Mouse (Mus musculus) bone marrow, adult 2 months (tissue): Measurements from ENCODE around the gene Aanat. TPM values are rescaled to one million over a fixed set of nuclear protein-coding genes. Genes with fewer than 3 reads are reported as not detected.
"Not testable (repeated sequence)": the region's sequence is repeated elsewhere in the genome, so short reads cannot be mapped to it uniquely, and the experiment has no call there.

Experiments
- H3K27ac ChIP-seq: fragments of 200-500 bp; 2 replicates; pipeline ENCODE4 v1.5.1; 2012; ENCODE audit warnings: low read depth, mild to moderate bottlenecking, control low read depth, inconsistent platforms, low read length; ENCODE audit not compliant: control insufficient read depth, poor library complexity, insufficient read depth
- H3K4me1 ChIP-seq: fragments of 200-500 bp; 2 replicates; pipeline ENCODE4 v1.6.1; 2011; ENCODE audit warnings: low read length; ENCODE audit not compliant: control insufficient read depth, insufficient read depth
- H3K4me3 ChIP-seq: fragments of 200-500 bp; replicated peaks from 2 replicates; pipeline ENCODE3; 2011; ENCODE audit warnings: mild to moderate bottlenecking, low read depth, low read length, control low read depth; ENCODE audit not compliant: control insufficient read depth
- CTCF ChIP-seq: fragments of 200-500 bp; IDR thresholded peaks from 2 replicates; pipeline ENCODE4 v1.5.1; 2011; ENCODE audit warnings: low read length, control low read depth; ENCODE audit not compliant: control insufficient read depth, insufficient read depth
- POLR2A ChIP-seq: fragments of 200-500 bp; IDR thresholded peaks from 2 replicates; pipeline ENCODE4 v1.6.1; 2011; ENCODE audit warnings: low read depth, mild to moderate bottlenecking, control low read depth, low read length, borderline replicate concordance; ENCODE audit not compliant: control insufficient read depth
- WGBS: fragments of 180-500 bp; shearing (Covaris S2); methylation state at CpG from one replicate; pipeline ENCODE4 v1.1.7; 2018; 5-methylcytosine and 5-hydroxymethylcytosine counted together
- polyA plus RNA-seq: library from polyadenylated mRNA; stranded (reverse); fragments of >200 nt; gene quantifications from 2 replicates; pipeline ENCODE4 v1.2.4, GENCODE M21; 2011; ENCODE audit warnings: low replicate concordance; ENCODE audit not compliant: missing spikeins, insufficient read depth, insufficient read length

The Aanat gene
- polyA plus RNA-seq, 1 experiment: not detected

GRCm38 (mm10) chr11:116609965-116610630, 23.9 kb downstream of the Aanat start:
- peaks cover 15% of the 10 kb centered on the region for H3K4me1 ChIP-seq
- H3K4me3 ChIP-seq: no peak overlapping the region
- WGBS: 86% methylated on average over 15 of the region's 15 CpGs
- peak overlapping the region; percentile 8; the same call in 1 of the 2 replicates for H3K27ac ChIP-seq
- TF ChIP-seq CTCF (no peak), POLR2A (no peak)

GRCm38 (mm10) chr11:116611168-116611567, 24.9 kb downstream of the Aanat start:
- peaks cover 17% of the 10 kb centered on the region for H3K4me1 ChIP-seq
- 49% methylated on average over 9 of the region's 9 CpGs for WGBS
- H3K27ac ChIP-seq: peak overlapping the region; percentile 51
- H3K4me3 ChIP-seq: not testable (repeated sequence)

GRCm38 (mm10) chr11:116611883-116612282, 25.7 kb downstream of the Aanat start:
- H3K27ac ChIP-seq: peak overlapping the region; percentile 49

GRCm38 (mm10) chr11:116612554-116612953, 26.3 kb downstream of the Aanat start:
- H3K4me3 ChIP-seq: no peak overlapping the region
- no peak overlapping the region for H3K27ac ChIP-seq
- H3K4me1 ChIP-seq: peaks cover 19% of the 10 kb centered on the region
- no peak for TF ChIP-seq CTCF
- no peak for TF ChIP-seq POLR2A
- 85% methylated on average over 1 of the region's 1 CpGs for WGBS

More at GRCm38 (mm10) chr11:116611883-116612282, 25.7 kb downstream of the Aanat start:
- WGBS: 75% methylated on average over 9 of the region's 9 CpGs
- TF ChIP-seq CTCF (no peak), POLR2A (no peak)
- H3K4me3 ChIP-seq: no peak overlapping the region
- peaks cover 19% of the 10 kb centered on the region for H3K4me1 ChIP-seq

GRCm38 (mm10) chr11:116613234-116613633, 27.0 kb downstream of the Aanat start:
- 86% methylated on average over 6 of the region's 6 CpGs for WGBS
- H3K27ac ChIP-seq: no peak overlapping the region; the same call in 1 of the 2 replicates
- H3K4me3 ChIP-seq: no peak overlapping the region
- TF ChIP-seq CTCF (no peak), POLR2A (no peak)
- H3K4me1 ChIP-seq: peaks cover 24% of the 10 kb centered on the region

GRCm38 (mm10) chr11:116615735-116616437, 29.7 kb downstream of the Aanat start:
- under 1% methylated on average over 15 of the region's 15 CpGs for WGBS
- TF ChIP-seq CTCF (peak; percentile 43; the same call in 1 of the 2 replicates), POLR2A (no peak)
- Histone ChIP-seq H3K4me3 (peak overlapping the region; percentile 24), H3K4me1 (peaks cover 33% of the 10 kb centered on the region), H3K27ac (peak overlapping the region; percentile 84)

GRCm38 (mm10) chr11:116616438-116617118, 30.3 kb downstream of the Aanat start:
- Histone ChIP-seq H3K27ac (peak overlapping the region; percentile 82), H3K4me1 (peaks cover 37% of the 10 kb centered on the region), H3K4me3 (peak overlapping the region; percentile 17)
- WGBS: 14% methylated on average over 10 of the region's 10 CpGs
- no peak for TF ChIP-seq CTCF

GRCm38 (mm10) chr11:116617641-116618040, 31.4 kb downstream of the Aanat start:
- no peak overlapping the region for H3K4me3 ChIP-seq
- peak overlapping the region; percentile 77 for H3K27ac ChIP-seq
- peaks cover 36% of the 10 kb centered on the region for H3K4me1 ChIP-seq
- 16% methylated on average over 7 of the region's 7 CpGs for WGBS
- TF ChIP-seq POLR2A (no peak), CTCF (no peak)
